Mouse (Mus musculus) ES-Bruce4 (cell line): Measurements from ENCODE around the gene Pbxip1.

ENCODE experiments used
- CTCF ChIP-seq: IDR thresholded peaks from one replicate; pipeline ENCODE4 v1.8.1; 2011; ENCODE audit warnings: low read depth, low read length
- EP300 ChIP-seq: IDR thresholded peaks from 2 replicates; pipeline ENCODE4 v1.6.1; 2011; ENCODE audit warnings: low read depth, low read length; ENCODE audit not compliant: insufficient read depth
- POLR2A ChIP-seq: IDR thresholded peaks from one replicate; pipeline ENCODE4 v1.8.1; 2011; ENCODE audit warnings: low read length; ENCODE audit not compliant: insufficient read depth

DNA sequence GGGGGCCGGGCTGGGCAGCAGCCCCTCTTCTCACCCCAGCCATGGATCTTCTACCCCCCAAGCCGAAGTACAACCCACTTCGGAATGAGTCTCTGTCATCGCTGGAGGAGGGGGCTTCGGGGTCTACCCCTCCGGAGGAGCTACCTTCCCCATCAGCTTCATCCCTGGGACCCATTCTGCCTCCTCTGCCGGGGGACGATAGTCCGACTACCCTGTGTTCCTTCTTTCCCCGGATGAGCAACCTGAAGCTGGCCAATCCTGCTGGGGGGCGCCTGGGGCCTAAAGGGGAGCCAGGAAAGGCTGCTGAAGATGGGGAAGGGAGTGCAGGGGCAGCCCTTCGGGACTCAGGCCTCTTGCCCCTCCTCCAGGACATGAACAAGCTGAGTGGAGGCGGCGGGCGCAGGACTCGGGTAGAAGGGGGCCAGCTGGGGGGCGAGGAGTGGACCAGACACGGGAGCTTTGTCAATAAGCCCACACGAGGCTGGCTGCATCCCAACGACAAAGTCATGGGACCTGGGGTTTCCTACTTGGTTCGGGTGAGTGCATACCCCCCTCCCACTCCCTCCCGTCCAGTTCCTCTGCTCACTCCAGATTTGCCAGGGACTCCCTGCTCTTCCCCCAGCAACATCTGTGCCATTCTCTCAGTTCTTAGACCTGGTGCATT is 14.6 kb upstream of the Pbxip1 start:
- TF ChIP-seq POLR2A = no peak
- no peak for TF ChIP-seq CTCF
- TF ChIP-seq EP300 = no peak
